Mouse (Mus musculus) liver, embryonic 11.5 days (tissue): Measurements from ENCODE around the gene Nol3. TPM values are rescaled to one million over a fixed set of nuclear protein-coding genes. Genes with fewer than 3 reads are reported as not detected.

ENCODE experiments used
- ATAC-seq: fragments of 200-750 bp; cut with Nextera tagmentation; replicated peaks from 2 replicates; pipeline ENCODE4 v1.8.0; 2017; ENCODE audit warnings: moderate number of reproducible peaks, mild to moderate bottlenecking, moderate TSS enrichment, moderate library complexity; ENCODE audit not compliant: low FRiP score
- DNase-seq: peaks from one replicate; pipeline ENCODE4 v3.0.0-alpha.2; 2017; ENCODE audit warnings: low spot score
- H3K27ac ChIP-seq: fragments of 300-500 bp; sonication (generic); 2 replicates; pipeline ENCODE4 v1.5.1; 2014; ENCODE audit warnings: mild to moderate bottlenecking, low read depth, low read length, control low read depth
- H3K27me3 ChIP-seq: fragments of 300-500 bp; sonication (generic); replicated peaks from 2 replicates; pipeline ENCODE4 v1.6.1; 2014; ENCODE audit warnings: low read length, mixed read lengths; ENCODE audit not compliant: control insufficient read depth, insufficient read depth
- H3K36me3 ChIP-seq: fragments of 300-500 bp; sonication (generic); 2 replicates; pipeline ENCODE4 v1.6.1; 2014; ENCODE audit warnings: mild to moderate bottlenecking, low read length, moderate library complexity, mixed read lengths; ENCODE audit not compliant: control insufficient read depth, insufficient read depth
- H3K4me1 ChIP-seq: fragments of 300-500 bp; sonication (generic); replicated peaks from 2 replicates; pipeline ENCODE4 v1.6.1; 2014; ENCODE audit warnings: low read length, mixed read lengths; ENCODE audit not compliant: control insufficient read depth, insufficient read depth
- H3K4me2 ChIP-seq: fragments of 300-500 bp; sonication (generic); 2 replicates; pipeline ENCODE4 v1.6.1; 2014; ENCODE audit warnings: mild to moderate bottlenecking, control low read depth, moderate library complexity
- H3K4me3 ChIP-seq: fragments of 300-500 bp; sonication (generic); 2 replicates; pipeline ENCODE4 v1.5.1; 2014; ENCODE audit warnings: low read depth, low read length, control low read depth
- H3K9ac ChIP-seq: fragments of 300-500 bp; sonication (generic); 2 replicates; pipeline ENCODE4 v1.6.1; 2014; ENCODE audit warnings: low read depth, low read length, control low read depth
- H3K9me3 ChIP-seq: fragments of 300-500 bp; sonication (generic); 2 replicates; pipeline ENCODE4 v1.6.1; 2016; ENCODE audit warnings: low read length, inconsistent platforms, mixed read lengths; ENCODE audit not compliant: control insufficient read depth
- WGBS: fragments of 180-500 bp; shearing (Covaris S2); extraction: QIAGEN DNeasy Blood & Tissue Kit; methylation state at CpG from one replicate; pipeline ENCODE4 v1.1.7; 2014; 5-methylcytosine and 5-hydroxymethylcytosine counted together
- polyA plus RNA-seq: library from polyadenylated mRNA; unstranded; fragments of >200 nt; fragmentation: Nextera tagmentation; extraction: Ambion mirVana; gene quantifications from 2 replicates; pipeline ENCODE4 v1.2.1, GENCODE M21; 2014

Gene Nol3
- polyA plus RNA-seq, 1 experiment from 2014 or later, result 0.14 TPM

DNA sequence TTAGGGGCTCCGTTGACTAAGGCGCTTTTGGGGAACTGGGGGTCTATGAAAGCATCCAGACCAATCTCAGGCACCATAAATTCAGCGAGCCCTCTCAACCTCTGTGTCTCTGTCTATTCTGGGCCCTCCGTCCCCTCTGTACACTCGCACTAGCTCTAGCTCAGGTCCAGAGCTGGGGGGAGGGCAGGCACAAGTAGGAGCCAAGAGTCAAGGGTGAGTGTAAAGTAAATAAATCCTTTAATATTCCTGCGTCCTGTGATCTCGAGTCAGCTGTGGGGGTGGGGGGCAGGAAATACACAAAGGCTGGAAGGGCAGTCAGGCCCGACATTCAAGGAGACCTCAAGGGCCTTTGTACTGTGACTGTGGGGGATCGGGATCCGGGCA lies 6.9 kb upstream of the Nol3 start:
- Histone ChIP-seq H3K4me2 (peak overlapping the region; percentile 73), H3K27me3 (peaks cover 83% of the 10 kb centered on the region), H3K9me3 (peaks cover 6% of the 10 kb centered on the region; the same call in 1 of the 2 replicates), H3K9ac (no peak overlapping the region), H3K27ac (no peak overlapping the region), H3K36me3 (no peaks in the 10 kb centered on the region), H3K4me3 (peak overlapping the region; percentile 45), H3K4me1 (peaks cover 30% of the 10 kb centered on the region)
- WGBS, result 6% methylated on average over 10 of the region's 10 CpGs
- no peak for DNase-seq
- ATAC-seq, result no peak

DNA sequence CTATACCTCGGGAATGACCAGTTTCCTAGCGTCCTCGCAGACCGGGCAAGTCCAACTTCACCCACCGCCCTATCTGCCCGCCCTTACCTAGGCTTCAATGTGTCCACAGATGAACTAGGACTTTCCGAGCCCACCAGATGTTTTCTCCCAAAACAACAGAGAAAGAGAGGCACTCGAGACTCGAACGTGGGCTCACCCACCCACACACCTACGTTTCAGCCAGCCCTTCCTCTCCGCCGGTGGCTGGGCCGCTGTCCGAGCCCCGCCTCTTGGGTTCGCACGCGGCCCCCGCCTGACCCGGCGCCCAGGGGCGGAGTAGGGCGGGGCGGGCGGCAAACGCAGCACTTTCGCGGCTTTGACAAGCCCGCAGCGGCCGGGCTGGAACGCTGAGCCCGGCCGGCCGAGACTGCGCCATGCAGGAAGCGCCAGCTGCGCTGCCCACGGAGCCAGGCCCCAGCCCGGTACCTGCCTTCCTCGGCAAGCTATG lies 6.4 kb upstream of the Nol3 start, which contains the start of gene Hsf4:
Gene Hsf4 (plus strand): TSS at position 341 of the 487 bp plus-strand sequence.
- H3K27me3 ChIP-seq, result peaks cover 87% of the 10 kb centered on the region
- H3K27ac ChIP-seq, result no peak within 1 kb of the TSS
- H3K9me3 ChIP-seq, result peaks cover 6% of the 10 kb centered on the region; the same call in 1 of the 2 replicates
- peaks cover 30% of the 10 kb centered on the region for H3K4me1 ChIP-seq
- H3K4me2 ChIP-seq, result peak within 1 kb of the TSS; percentile 73
- DNase-seq (no peak), ATAC-seq (0 out of 2 replicates have a peak, but pooled peaks have one; percentile 22)
- H3K9ac ChIP-seq, result no peak within 1 kb of the TSS; the same call in 1 of the 2 replicates
- WGBS, result 2% methylated on average over 42 of the region's 42 CpGs
- peak within 1 kb of the TSS; percentile 45 for H3K4me3 ChIP-seq
- no peaks in the 10 kb centered on the region for H3K36me3 ChIP-seq

DNA sequence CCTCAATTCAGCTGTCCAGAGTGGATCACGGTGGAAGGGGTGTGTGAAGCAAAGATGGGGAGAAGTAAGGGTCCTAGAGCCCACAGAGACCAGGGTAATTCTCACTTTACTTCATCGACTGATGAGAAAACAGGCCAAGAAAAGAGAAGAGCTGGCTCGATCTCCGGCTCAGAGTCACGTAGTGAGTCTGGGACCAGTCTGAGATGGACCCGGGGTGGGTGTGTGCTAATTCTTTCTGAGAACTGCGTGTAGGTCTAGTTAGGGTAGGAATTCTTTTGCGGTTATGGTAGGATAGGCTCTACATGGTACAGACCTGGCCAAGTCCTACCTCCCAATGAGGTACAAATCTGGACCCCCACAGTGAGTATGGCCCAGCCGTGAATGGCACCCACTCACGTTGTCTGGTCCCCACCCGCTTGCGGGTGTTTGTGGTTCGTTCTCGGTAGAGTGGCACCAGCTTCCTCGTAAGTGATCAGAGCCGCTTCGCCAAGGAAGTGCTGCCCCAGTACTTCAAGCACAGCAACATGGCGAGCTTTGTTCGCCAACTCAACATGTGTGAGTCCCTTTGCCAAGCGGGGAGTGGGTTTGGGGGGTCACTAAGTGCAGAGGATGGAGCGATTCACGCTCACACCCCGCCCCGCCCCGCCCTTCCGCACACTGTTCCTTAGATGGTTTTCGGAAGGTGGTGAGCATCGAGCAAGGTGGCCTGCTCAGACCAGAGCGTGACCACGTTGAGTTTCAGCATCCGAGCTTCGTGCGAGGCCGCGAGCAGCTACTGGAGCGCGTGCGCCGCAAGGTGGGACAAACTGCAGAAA lies 5.6 kb upstream of the Nol3 start:
- peaks cover 95% of the 10 kb centered on the region for H3K27me3 ChIP-seq
- no peak for DNase-seq
- no peak overlapping the region for H3K27ac ChIP-seq
- H3K4me2 ChIP-seq, result peak overlapping the region; percentile 73
- peaks cover 23% of the 10 kb centered on the region for H3K4me1 ChIP-seq
- peak overlapping the region; percentile 45 for H3K4me3 ChIP-seq
- no peaks in the 10 kb centered on the region for H3K36me3 ChIP-seq
- WGBS, result 6% methylated on average over 39 of the region's 39 CpGs
- no peak for ATAC-seq
- no peak overlapping the region for H3K9ac ChIP-seq
- H3K9me3 ChIP-seq, result peaks cover 6% of the 10 kb centered on the region; the same call in 1 of the 2 replicates

DNA sequence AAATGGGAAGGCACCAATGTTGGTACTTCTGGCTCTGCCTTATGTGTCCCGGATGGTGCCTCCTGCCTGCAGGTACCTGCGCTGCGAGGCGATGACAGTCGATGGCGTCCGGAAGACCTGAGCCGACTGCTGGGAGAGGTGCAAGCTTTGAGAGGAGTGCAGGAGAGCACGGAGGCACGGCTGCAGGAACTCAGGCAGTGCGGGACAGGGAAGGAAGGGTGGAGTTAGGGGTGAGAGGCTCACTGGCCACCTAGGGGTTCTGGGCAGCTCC lies 5.1 kb upstream of the Nol3 start:
- H3K27me3 ChIP-seq, result peaks cover 97% of the 10 kb centered on the region
- no peak overlapping the region for H3K4me3 ChIP-seq
- peaks cover 23% of the 10 kb centered on the region for H3K4me1 ChIP-seq
- no peaks in the 10 kb centered on the region for H3K36me3 ChIP-seq
- H3K9ac ChIP-seq, result no peak overlapping the region
- no peak overlapping the region for H3K27ac ChIP-seq
- H3K4me2 ChIP-seq, result no peak overlapping the region
- no peak for ATAC-seq
- DNase-seq, result no peak
- peaks cover 6% of the 10 kb centered on the region; the same call in 1 of the 2 replicates for H3K9me3 ChIP-seq
- 3% methylated on average over 11 of the region's 11 CpGs for WGBS

DNA sequence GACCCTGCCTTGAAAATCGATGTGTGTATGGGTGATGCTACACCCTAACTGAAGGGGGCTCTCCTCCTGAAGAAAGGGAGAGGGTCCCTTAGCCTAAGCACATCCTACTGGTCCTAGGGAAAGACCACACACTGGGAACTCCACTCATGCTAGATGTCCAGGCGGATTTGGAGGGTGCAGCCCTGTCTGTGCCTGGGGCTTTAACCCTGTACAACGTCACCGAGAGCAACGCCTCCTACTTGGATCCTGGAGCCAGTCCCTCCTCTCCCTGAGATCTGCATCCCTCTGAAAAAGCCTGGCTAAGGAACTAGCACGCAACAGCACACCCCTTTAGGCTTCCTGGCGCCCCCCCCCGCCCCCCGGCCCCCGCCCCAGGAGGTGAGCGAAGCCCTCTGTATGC lies 553 bp upstream of the Nol3 start:
- 10% methylated on average over 11 of the region's 11 CpGs for WGBS
- Histone ChIP-seq H3K9ac (no peak overlapping the region), H3K9me3 (no peaks in the 10 kb centered on the region), H3K4me2 (peak overlapping the region; percentile 63), H3K4me1 (peaks cover 8% of the 10 kb centered on the region), H3K27ac (no peak overlapping the region), H3K4me3 (no peak overlapping the region), H3K36me3 (no peaks in the 10 kb centered on the region), H3K27me3 (peaks cover 97% of the 10 kb centered on the region)
- ATAC-seq (no peak), DNase-seq (no peak)

DNA sequence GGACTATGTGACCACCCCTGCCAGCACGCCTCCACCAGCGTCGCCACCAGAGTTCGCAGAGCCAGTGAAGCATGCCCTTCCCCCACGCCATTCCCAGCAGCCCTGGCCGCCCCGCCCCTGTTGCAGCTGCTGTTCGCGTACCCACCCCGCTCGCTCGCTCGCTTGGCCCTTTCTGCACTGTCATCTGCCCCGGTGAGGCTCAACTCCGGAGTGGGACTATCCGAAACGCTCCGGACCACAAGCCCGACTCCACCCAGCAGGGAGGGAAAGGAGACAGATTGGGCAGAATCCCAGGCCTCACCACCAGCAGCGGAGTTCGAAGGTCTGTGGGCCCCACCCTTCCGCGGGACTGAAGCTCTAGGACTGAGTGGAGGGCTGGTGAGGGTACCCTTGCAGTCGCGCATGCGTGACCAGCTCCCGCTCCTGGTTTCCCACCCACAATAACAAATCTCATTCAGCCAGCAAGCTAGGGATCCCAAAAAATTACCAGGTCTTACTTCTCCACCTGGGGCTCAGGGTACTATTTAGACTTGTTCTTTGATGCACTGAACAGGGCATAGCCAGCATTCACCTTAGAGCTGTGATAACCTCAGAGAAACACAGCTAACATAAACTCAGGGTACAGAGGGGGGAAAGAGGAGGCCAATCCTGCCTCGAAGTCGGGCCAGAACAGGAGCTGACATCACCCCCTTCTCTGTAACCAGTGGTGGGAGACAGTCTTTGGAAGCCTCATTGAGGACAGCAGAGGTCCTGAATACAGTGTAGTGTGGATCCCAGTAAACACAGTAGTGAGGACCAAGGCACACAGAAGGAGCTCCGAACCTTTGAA lies 566 bp downstream of the Nol3 start:
- DNase-seq, result peak; percentile 62
- 6% methylated on average over 30 of the region's 30 CpGs for WGBS
- Histone ChIP-seq H3K27me3 (peaks cover 86% of the 10 kb centered on the region), H3K4me1 (peaks cover 8% of the 10 kb centered on the region), H3K36me3 (no peaks in the 10 kb centered on the region), H3K9ac (no peak overlapping the region), H3K4me2 (peak overlapping the region; percentile 63), H3K9me3 (no peaks in the 10 kb centered on the region), H3K4me3 (peak overlapping the region; percentile 38), H3K27ac (no peak overlapping the region)
- peak; percentile 48 for ATAC-seq

DNA sequence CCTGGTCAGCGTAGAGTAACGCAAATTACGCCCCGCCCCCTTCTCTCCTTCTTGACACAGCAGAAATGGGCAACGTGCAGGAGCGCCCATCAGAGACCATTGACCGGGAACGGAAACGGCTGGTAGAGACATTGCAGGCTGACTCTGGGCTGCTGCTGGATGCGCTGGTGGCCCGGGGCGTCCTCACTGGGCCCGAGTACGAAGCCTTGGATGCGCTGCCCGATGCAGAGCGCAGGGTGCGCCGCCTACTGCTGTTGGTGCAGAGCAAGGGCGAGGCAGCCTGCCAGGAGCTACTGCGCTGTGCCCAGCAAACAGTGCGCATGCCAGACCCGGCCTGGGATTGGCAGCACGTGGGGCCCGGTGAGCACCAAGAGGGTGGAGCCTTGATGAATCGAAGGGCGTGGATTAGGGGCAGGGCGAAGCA lies 3.0 kb downstream of the Nol3 start:
- WGBS, result 4% methylated on average over 28 of the region's 28 CpGs
- Histone ChIP-seq H3K4me2 (peak overlapping the region; percentile 60), H3K36me3 (no peaks in the 10 kb centered on the region), H3K9me3 (no peaks in the 10 kb centered on the region), H3K9ac (no peak overlapping the region), H3K27me3 (peaks cover 77% of the 10 kb centered on the region), H3K27ac (no peak overlapping the region), H3K4me3 (peak overlapping the region; percentile 2; the same call in 1 of the 2 replicates), H3K4me1 (peaks cover 14% of the 10 kb centered on the region)
- DNase-seq, result no peak
- ATAC-seq, result peak; percentile 27; the same call in 1 of the 2 replicates

DNA sequence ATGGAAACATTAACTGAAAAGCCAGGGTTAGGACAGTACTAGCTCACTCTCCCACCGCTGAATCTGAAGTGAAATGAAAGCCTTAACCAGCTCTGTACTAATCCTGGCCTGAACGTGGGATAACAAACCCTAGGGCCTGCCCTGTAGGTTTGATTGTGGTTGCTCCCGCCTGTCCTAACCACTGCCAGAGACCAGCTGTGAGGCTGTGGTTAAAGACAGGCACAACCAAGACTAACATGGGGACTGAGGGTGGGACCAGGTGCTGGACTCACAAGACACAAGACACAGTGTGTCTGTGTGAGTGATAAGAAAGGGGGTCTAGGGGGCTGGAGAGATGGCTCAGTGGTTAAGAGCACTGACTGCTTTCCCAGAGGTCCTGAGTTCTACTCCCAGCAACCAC lies 4.6 kb downstream of the Nol3 start:
- no peak overlapping the region for H3K27ac ChIP-seq
- WGBS, result 58% methylated on average over 3 of the region's 3 CpGs

More for the DNA sequence above, 4.6 kb downstream of the Nol3 start:
- Histone ChIP-seq H3K4me1 (peaks cover 14% of the 10 kb centered on the region), H3K36me3 (no peaks in the 10 kb centered on the region), H3K27me3 (peaks cover 70% of the 10 kb centered on the region), H3K4me2 (no peak overlapping the region), H3K4me3 (no peak overlapping the region), H3K9ac (no peak overlapping the region), H3K9me3 (no peaks in the 10 kb centered on the region)
- DNase-seq, result no peak
- no peak for ATAC-seq
